Mouse (Mus musculus) forelimb bud, embryonic 11.5 days (tissue): ENCODE data around the gene Olfr646.

Source experiments
- DNase-seq: peaks from one replicate; pipeline ENCODE4 v3.0.0-alpha.2; 2012; ENCODE audit warnings: low read depth, low spot score

Olfr646 gene

GRCm38 (mm10) chr7:104104757-104104972, at the start of gene Olfr646:
TSS of gene Olfr646 (plus strand) at chr7:104104873.
- DNase-seq = no peak

DNA sequence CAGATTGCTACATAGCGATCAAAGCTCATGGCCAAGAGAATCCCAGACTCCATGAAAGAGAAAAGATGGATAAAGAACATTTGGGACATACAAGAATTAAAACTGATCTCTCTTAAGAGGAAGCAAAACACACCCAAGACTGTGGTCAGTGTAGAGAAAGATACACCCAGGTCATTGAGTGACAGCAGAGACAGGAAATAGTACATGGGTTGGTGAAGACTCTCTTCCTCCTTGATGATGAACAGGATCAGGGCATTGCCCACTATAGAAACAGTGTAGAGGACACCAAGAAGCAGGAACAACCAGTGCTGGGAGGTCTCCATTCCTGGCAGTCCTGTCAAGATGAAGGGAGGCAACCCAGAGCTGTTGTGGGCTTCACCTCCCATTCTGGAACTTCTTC, 45.5 kb upstream of the Olfr646 start:
- DNase-seq = no peak

DNA sequence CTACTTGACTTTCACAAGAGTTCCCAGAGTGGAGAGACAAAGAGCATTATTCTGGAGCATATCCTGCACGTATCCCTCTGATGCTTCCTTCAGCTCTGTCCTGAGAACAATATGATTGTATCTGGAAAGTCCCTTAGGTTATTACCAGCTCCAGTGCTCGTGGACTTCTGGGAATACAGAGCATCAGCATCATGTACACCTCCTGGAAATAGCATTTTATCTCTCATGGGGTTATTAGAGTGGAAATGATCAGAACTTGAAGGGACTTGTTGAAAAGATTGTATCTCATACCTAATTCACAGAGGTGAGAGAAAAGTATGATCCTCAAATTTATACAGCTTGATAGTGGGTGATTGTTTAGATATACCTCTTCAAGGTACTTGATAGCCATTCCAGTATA, 43.3 kb upstream of the Olfr646 start, which contains the start of gene 4930516K23Rik:
TSS of gene 4930516K23Rik (minus strand) at position 101 of the 400 bp plus-strand sequence.
- DNase-seq = no peak

- no peak for DNase-seq
These were observed 32.9 kb upstream of the Olfr646 start, which contains the start of gene Olfr644 for GRCm38 (mm10) chr7:104071769-104072168. TSS of gene Olfr644 (minus strand) at chr7:104071869.

DNA sequence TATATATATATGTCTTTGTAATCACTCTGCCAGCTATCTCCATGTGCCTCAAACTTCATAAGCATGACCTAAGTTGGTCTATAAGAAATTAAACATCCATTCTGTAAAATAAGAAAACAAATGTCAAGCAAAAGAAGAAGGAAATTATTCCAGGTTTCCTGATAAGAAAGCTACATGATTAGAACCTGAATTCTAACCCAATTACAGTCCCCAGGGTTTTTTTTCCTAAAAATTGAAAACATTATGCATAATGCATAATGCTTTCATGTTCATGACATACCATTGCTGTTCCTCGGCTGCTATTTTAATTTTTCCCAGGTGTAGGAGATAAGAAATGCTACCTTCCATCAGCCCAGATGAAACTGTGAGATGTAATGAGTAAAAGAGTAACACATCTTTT, 19.3 kb upstream of the Olfr646 start, which contains the start of gene Olfr645:
TSS of gene Olfr645 (minus strand) at position 101 of the 400 bp plus-strand sequence.
- DNase-seq = no peak

DNA sequence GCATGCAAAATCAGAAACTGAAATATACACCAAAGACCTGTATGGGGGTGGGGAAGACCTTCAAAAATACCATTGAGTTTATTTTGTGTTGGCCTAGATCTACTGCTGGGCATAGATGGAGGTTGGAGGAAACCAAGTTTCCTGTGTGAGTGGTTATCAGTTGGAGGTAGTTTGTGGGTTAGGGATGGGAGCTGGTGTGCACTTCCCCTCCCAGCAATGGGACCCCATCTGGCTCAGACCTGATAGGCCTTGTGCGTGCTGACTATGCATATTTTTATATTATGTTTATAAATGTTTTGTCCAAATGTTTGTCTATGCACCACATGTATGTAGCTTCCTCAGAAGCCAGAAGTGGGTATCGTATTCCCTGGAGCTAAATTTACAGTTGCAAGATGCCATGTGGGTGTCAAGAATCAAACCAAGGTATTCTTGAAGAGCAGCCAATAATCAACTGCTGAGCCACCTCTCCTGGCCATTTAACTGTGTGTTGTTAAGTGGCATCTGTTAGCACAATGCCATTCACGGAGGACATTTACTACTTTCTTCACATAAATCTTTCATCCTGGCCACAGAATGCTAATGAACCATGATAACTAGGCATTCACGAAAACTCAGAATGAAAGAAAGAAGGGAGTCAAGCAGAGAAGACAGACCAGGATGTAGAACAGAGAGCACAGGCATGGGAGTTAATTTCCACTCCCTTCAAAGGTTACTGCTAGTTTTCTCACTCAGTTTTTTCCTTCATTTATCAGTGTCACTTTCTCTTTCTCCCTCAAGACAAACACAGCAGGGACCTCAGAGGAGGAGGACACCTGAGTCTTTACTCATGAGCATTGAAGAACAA, 538 bp upstream of the Olfr646 start:
- DNase-seq = no peak

GRCm38 (mm10) chr7:104129726-104130125, 25.1 kb downstream of the Olfr646 start, which contains the start of gene Ubqln5:
TSS of gene Ubqln5 (minus strand) at chr7:104129826.
- no peak for DNase-seq

DNA sequence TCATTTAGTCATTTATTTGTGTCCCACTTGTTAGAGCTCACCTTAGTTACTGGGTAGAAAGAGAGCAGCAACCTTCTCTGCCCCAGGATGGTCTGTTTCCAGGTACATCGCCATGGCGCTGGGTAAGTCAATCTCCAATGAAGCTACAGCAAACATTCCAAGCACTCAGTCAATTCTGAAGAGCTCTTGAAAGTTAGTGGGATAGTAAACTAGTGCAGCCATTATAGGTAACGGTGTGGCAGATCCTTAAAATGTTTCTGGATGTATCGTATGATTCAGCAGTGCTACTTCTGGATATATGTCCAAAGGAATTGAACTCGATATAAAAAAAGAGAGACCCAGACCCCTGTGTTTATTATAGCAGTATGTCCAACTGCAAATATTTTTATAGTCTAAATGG, 32.6 kb downstream of the Olfr646 start, which contains the start of gene Olfr643:
TSS of gene Olfr643 (minus strand) at position 101 of the 400 bp plus-strand sequence.
- no peak for DNase-seq

DNA sequence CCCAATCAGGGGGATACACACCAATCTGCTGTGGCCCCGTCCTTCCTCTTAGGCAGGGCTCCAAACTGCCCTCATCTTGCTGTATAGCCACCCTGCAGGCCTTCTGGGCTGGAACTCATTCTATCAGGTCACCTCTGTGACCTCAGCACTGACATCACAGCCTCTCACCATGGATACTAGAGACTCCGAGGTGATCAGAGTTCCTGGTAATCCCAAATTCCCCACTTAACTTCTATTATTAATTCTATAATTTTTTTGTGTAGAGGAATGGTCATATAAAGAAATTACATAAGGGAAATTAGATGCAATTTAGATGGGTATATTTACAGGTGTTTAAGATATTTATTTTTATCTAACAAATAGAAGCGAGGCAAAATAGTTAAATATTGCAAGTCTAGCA, 38.5 kb downstream of the Olfr646 start, which contains the start of gene Ubqln3:
TSS of gene Ubqln3 (minus strand) at position 101 of the 400 bp plus-strand sequence.
- no peak for DNase-seq

DNA sequence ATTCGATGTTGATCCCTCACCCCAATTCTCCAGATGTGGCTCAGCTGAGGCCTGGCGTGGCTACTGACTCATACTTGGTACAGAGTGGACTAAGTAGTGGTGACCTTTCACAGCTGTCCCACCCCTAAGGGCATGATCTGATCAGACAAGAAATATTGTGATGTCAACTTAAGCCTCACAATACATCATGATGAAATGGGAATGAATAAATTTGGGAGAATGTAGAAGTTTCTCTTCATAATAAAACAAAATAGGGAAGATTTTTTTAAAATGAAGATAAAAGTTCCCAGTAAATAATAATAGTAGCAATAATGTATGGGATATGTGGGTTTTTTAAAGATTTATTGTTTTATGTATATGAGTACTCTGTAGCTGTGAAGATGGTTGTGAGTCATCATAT, 45.8 kb downstream of the Olfr646 start, which contains the start of gene Ubqlnl:
TSS of gene Ubqlnl (minus strand) at position 101 of the 400 bp plus-strand sequence.
- no peak for DNase-seq
